Mouse (Mus musculus): ENCODE data around the gene Atxn7. TPM values are rescaled to one million over a fixed set of nuclear protein-coding genes. Genes with fewer than 3 reads are reported as not detected.
"Not testable (repeated sequence)": the region's sequence is repeated elsewhere in the genome, so short reads cannot be mapped to it uniquely, and the experiment has no call there.

Atxn7 gene
- total RNA-seq, 2 experiments from 2014 or later: 28.9 to 30.8 TPM

DNA sequence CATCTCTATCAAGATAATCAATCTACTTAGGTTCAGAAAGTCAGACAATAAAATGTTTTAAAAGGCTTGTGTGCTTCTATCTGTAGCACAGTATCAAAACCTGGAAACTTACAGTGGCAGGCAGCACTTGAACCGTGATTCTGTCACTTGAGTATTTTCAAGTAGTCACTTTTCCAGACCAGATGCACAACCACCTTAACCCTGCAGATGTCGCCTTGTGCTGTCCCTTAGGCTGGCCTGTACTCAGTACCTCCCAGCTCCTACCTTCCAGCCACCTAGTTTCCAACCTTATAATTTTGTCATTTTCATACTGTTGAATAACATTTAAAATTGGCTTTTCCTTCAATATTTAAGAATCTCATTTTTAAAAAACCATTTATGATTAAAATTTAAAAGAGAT lies 20.9 kb downstream of the Atxn7 start:
- no peak for DNase-seq (ENCODE audit: low spot score in 2 of 2)

DNA sequence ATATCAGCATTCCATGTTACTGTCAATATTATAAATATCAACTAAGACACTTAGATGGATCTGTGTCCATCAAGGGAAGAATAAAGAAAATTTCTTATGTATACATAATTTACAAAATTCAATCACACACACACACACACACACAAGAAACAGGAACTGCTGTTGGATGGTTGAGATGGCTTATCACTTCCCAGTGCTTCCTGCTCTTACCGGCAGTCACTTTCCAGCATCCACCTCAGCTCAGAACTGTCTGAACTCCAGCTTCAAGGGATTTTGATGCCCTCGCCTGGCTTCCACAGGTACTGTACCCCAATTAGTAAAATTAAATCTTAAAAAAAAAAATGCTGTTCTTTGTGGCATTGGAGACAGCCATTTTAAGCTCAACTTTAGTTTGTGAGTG lies 27.2 kb downstream of the Atxn7 start:
- no peak for DNase-seq (ENCODE audit: low spot score in 2 of 2)

DNA sequence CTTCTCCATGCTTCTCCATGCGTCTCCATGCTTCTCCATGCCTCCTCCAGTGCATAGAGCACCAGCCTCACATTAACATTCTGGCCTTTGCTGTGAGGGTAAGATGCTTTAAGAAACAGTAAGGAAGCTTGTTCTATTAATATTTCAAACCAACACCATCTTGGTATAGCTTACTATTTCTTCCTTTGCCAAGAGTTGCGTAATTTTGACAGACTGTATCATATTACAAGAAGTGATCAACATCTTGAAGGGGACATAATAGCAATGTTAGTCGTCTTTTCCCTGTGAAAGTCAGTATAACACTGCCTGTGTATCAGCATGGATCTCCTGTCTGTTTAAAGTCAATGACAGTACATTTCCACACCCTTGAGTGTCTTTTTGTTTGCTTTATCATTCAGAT lies 29.5 kb downstream of the Atxn7 start:
- no peak for DNase-seq (ENCODE audit: low spot score in 2 of 2)

DNA sequence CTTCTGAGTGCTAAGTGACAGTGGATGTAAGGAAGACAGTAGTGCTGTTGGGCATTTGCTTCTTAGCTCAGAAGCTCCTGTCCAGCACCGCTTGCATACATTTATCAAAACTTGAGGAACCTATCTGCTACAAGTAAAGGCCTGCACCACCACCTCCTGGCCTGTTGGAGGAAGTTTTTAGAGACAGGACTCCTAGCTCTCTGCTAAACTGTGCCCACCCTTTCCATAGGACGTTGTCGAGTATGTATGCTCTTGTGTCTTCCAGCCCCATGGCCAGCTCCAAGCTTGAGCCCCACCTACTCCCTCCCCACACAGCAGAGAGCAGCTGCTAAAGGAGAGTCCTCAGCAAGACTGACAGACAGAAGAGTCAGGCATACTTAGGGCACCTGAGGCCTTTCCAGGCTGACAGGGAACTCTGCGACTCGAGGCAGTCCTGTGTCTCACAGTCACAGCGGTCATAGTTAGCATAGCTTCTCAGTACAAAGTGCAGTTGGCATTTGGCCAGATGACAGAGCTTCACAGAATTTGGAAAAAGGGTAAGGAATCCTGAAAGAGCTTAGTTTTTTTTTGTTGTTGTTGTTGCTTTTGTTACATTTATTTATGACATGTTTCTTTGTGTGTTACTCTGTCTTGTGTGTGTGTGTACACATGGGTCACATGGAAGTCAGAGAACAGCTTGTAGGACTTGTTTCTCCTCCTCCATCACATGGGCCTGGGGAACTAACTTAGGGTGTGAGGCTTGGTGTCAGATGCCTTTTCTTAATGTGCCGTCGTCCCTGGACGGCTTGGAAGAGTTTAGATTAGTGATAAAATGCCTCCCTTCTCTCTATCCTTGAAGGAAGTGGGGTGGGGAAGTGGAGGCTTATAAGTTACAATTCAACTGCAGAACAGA lies 34.2 kb downstream of the Atxn7 start:
- DNase-seq (ENCODE audit: low spot score in 2 of 2): no peak

DNA sequence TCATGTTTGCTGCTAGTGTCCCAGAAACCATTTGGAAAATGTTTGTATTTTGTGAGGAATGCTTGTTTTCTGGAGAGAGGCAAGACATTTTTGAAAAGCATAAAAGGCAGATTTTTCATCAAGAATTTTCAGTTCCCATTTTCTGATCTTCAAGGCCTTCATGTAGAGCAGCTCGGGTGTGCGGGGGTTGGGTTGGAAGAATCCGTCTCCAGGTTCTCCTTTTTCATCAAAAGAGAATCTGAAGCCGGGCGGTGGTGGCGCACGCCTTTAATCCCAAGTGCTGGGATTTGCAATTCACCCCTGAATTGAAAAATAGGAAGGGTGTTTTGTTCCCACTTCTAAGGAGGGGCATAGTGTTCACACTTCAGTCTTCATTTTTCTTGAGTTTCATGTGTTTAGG lies 41.5 kb downstream of the Atxn7 start:
- DNase-seq (ENCODE audit: low spot score in 2 of 2): no peak

DNA sequence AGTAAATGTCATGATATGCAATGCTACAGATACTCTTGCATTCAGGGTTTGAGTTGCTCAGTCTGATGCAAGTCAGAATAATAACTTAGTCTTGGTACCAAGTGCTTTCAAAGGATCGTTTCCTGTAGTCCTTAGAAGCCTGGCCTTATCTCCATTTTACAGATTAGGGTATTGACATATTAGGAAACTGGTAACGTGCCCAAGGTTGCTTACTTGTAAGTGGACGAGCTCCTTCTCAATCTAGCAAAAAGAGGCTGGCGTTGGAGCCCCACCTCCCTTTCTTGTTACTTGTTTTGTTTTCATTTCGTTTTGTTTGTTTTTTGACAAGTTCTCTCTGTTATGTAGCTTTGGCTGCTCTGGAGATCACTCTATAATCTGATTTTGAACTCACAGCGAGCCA lies 48.5 kb downstream of the Atxn7 start:
- no peak for DNase-seq (ENCODE audit: low spot score in 2 of 2)

DNA sequence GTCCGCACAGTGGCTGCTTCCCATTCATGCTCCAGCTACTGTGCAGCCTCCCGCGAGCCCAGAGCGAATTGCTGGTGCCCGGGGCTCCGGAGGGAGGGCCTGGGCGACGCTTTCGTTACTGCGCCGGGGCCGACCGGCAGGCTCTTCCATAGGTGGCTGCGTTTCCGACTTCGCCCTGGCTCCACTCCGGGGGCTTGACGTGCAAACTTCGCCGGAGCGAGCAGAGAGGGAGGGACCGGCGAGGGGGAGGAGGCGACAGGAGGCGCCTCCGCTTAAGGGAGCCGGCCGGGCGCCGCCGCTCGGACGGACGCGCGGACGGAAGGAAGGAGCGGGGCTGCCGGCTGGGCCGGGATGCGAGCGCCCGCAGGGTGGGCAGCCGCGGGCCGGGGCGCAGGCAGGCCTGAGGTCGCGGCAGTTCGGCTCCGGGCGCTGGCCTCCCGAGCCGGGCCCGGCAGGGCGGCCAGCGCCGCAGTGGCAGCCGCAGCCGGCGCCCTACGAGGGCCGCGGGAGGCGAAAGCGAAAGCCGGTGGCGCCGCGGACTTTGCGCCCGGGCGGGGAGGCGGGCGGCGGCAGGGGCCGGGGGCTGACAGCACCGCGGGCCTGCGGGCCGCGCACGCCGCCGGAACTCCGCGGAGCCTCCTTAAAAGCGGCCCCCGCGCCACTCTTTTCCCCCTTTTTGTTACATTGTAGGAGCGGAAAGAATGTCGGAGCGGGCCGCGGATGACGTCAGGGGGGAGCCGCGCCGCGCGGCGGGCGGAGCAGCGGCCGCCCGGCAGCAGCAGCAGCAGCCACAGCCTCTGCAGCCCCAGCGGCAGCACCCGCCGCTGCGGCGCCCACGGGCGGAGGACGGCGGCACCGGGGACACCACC lies 51.4 kb downstream of the Atxn7 start:
- peak; percentile 78 to 88 for DNase-seq (ENCODE audit: low spot score in 2 of 2)

DNA sequence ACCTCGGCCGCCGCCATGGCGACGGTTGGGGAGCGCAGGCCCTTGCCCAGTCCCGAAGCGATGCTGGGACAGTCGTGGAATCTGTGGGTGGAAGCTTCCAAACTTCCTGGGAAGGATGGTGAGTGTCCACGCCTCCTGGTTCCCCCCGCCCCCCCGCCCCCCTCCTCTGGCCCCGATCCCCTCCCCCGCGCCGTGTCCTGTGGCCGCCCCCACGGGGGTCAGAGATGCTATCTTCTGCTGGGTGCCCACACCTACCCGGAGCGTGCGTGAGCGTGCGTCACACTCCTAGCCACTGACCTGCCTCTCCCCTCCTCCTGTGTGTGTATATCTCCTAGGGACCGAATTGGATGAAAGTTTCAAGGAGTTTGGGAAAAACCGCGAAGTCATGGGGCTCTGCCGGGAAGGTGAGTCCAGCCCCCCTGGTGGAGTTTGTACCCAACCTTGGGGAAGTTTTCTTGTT lies 52.0 kb downstream of the Atxn7 start:
- DNase-seq (ENCODE audit: low spot score in 2 of 2): peak in 1 of 2 experiments; percentile 24

DNA sequence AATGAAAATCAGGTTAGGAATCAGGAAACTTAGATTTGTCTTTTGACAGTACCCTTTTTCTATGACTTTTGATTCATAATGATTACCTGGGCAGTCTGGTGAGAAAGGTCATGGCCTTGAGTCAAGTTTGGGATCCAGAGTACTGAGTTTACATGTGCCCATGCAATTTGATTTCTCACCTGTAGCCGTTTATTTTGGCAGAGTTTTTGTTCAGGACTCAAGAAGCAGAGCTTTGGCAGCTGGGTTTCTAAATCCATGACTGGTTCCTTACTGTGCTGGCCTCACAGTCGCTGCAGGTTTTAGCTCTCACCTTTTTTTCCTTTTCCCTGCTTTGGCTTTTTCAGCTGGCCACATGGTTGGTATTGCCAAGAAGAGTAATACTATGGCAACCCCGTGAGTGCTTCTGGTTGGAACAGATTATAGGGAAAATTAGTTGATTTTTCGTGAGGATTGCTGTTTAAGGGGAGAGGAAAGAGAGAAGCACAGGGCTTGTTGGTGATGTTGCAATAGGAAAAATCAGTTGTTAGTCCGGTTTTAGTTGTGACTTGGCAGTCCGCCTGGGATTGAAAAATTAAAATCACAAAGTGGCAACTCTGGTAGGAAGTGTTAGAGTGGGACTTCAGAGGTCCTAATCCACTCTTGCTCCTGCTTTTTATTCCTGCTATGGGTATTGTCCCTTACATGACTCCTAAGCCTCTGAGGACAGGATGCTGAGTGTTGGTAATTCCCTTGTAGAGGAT lies 53.6 kb downstream of the Atxn7 start:
- peak in 1 of 2 experiments; percentile 32 for DNase-seq (ENCODE audit: low spot score in 2 of 2)

DNA sequence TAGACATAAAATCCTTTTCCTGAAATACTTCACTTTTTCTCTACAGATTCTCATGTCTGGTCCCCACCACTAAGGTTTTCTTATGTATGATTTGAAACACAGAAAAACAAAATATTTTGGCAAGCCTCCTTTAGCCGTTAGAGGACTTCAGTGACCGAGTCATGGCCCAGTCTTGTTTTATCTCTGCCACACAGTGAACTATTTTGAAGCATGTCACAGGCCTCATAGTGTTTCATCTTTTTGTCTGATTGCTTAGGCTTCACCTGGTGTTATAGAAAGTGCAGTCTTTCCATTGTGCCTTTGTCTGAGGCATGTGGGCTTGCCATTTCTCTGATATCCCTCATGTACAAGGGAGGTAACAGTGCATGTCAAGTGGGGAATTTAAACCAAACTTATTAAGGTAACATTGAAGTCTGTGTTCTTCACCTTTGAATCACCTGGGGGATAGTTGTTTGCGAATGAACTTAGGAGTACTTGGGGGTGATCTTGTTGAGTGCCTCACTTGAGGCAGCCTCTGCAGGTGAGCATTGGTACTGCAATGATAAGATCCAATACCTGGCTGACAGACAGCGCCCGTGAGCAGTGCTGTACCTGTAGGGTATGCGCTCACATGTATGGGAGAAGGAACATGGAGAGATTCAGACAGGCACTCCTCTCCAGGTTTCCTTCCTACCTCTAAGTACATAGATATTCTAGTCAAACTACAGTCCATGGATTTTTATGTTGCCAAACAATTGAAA lies 58.1 kb downstream of the Atxn7 start:
- no peak for DNase-seq (ENCODE audit: low spot score in 2 of 2)

DNA sequence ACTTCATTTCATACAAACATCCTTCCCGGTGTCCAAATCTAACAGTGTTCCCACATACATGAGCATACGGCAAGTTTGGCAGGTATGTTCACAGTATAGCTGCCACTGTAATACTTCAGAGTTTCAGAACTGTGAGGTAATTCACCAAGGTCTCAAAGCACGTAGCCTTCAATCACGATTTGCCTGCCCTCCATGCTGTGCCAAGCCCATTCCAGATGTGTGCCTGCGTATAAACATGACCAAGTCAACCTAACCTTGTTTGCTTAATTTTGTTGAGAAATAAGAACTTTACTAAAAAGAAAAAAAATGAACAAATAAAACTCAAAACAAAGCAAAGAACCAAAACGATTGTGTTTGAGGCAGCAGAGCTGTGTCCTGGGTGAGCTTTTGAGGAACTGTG lies 60.0 kb downstream of the Atxn7 start:
- no peak for DNase-seq (ENCODE audit: low spot score in 2 of 2)

DNA sequence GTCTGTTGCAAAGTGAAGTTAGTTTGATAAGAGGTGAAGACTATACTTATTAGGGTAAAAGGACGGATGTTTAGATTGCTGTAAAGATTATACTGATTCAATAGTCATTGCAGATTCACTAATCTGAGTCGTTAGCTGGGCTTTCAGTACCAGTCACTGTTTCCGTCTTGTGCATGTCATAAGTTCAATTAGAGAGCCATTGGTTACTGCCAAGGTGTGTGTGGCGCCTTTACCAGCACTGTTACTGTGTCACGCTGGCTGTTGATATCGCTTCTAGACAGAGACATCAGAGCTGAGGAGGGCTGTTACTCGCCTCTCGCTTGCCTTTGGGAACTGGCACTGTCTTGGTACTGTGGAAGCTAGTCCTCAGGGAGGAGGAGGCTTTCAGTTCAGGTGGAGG lies 64.6 kb downstream of the Atxn7 start:
- no peak for DNase-seq (ENCODE audit: low spot score in 2 of 2)

DNA sequence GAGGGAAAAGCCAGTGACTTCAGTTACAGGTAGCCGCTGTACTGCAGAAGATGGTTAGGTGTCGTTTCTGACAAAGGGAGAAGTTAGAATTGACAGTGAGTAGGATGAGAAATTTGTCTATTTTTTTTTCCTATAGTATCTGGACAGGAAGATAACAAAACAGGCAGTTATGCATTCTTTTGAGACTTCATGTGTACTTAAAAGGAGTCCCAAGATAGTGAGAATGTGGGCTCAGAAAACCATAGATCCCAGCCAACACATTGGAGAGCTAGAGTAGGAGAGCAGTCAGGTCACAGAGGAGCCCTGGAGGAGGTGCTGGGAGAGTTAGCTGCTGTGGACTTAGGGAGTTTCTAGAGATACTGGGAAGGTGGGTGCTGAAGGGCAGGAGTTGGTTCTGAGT lies 69.4 kb downstream of the Atxn7 start:
- no peak for DNase-seq (ENCODE audit: low spot score in 2 of 2)

DNA sequence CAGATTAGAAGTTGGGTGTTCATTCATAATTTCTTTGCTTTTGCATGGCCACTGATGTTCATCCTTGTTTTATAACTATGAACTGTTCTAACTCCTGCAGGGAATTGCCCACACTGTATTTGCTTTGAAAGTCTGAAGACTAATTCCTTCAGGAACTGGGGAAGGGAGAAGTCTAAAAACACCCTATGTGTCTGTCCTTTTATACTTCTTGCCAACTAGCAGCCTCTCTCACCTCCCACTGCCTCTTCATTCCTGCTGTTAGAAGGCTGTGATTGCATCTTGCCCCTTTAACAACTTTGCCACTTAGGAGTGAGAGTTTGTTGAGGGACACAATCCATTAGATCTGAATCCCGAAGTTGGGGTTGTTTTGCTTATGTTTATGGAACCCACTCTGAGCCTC lies 71.6 kb downstream of the Atxn7 start:
- DNase-seq (ENCODE audit: low spot score in 2 of 2): no peak

DNA sequence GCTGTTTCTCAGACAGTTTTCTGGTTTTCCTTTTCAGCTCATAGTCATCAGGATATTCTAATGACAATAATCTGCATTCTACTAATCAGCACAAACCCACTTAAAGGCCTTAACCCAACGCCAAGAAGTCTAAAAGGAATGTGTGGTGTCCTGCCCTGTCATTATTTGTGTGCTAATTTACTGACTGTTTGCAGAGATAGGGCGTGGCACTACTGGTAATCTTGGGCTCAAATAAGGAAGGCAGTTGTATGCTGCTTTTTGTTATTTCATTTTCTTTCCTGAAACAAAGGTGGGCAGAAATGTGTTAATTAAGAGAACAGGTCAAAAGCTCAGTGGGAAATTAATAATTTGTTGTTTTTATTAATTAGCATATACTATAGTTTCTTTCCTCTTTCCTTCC lies 75.1 kb downstream of the Atxn7 start:
- no peak for DNase-seq (ENCODE audit: low spot score in 2 of 2)

DNA sequence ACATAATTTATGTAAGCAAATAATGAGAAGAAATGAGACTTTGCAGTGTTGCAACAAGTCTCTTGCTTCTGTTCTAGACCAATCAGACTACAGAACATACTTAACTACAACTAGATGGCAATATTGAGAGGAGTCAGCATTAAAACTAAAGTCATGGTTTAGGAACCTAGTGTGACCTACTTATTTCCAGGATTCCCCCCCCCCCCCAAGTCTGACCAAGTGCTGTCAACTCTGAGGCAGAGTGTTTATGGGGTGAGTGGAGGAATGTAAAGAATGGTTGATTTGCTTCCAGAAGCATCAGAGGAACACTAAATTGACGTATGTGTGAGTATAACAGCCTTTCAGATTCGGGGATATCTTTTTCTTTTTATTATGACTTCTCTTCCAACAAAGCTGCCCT lies 77.0 kb downstream of the Atxn7 start:
- DNase-seq (ENCODE audit: low spot score in 2 of 2): no peak

DNA sequence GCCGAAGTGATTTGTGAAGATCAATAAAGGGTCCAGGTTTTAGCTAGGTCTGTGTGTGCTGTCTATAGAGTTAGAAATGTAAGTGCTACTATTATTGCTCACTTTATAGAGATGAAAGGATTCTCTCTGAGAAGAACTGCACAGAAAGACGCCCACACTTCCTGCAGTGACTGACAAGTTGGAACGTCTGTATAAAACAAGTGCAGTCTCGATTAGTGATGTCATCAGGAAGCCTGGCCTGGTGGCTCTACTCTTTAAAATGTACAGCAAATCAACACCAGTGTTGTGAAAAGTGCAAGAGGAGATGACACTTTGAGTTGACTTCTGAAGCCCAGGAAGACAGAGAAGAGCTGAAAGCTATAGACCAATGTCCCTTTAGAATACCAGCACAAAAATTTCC lies 81.1 kb downstream of the Atxn7 start:
- DNase-seq (ENCODE audit: low spot score in 2 of 2): peak; percentile 34 to 66

DNA sequence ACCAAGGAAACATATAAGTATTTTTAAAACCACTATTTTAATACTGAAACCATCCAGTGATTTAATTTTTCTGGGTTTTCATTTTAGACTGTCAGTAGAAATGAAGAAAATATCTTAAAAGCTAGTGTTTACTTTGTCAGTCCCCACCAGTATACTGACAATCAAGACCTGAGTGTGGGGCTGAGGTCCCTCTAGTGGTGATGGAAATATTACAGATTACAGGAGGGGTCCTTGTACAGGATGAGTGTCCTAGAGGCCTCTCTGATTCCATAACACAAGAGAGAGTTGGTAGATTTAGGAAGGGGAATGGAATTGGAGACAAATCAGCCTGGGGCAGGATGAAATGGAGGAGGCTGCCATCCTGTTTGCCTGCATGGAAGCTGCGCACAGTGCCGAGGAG lies 93.1 kb downstream of the Atxn7 start:
- DNase-seq (ENCODE audit: low spot score in 2 of 2): peak in 1 of 2 experiments; percentile 62

DNA sequence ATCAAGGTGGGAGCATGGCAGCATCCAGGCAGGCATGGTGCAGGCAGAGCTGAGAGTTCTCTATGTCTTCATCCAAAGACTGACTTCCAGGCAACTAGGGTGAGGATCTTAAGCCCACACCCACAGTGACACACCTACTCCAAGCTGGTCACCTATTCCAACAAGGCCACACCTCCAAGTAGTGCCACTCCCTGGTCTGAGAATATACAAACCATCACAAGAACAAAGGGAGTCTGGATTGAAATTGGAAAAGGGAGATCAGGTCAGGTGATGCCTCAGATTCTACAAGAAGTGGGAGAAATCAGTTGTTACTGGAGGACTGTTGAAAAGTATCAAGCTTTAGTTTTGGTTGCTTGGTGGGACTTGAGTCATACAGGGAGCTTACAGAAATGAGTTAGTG lies 98.4 kb downstream of the Atxn7 start:
- DNase-seq (ENCODE audit: low spot score in 2 of 2): not testable (repeated sequence)

DNA sequence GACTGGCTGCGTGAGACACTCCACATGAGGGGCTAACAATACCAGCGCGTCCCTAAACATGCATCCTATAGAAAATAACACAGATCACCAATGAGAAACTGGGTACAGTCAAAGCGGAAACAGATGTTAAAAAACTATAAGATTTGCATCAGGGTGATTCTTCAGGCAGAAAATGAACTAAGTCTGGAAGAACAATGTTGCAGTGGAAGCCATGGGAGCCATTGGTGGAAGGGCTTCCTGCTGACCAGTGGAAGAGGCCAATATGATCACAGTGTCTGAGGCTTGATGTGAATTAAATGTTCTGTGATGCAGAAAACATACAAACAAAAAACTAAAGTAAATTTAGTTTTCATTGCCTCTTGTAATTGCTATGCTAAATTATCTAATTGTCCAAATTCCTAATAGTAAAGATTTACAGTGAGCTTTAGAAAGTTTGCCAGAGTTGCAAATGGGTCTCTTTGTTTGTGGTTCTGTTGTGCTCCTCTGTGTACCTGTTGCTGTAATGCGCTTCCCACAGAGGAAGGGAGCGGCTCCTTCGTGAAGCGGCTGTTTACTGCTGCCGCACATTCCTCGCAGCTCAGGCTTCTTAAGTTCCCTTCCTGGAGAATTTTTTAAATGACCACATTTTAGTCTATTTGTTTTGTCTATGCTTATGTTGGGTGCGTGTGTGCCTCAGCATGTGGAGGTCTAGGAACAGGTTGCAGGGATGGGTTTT lies 101.4 kb downstream of the Atxn7 start:
- no peak for DNase-seq (ENCODE audit: low spot score in 2 of 2)
